Mouse (Mus musculus): ENCODE results near the gene S100z.

S100z gene

GRCm38 (mm10) chr13:95478671-95479413 is at the start of gene S100z:
Gene S100z (minus strand): TSS chr13:95478721.
- DNase-seq (ENCODE audit: low read depth, low spot score), result no peak

- DNase-seq (ENCODE audit: low read depth, low spot score), result no peak
These were observed 46.4 kb upstream of the S100z start, which contains the start of gene F2rl1 for GRCm38 (mm10) chr13:95524674-95525491. Gene F2rl1 (minus strand): TSS chr13:95525227.

- DNase-seq (ENCODE audit: low read depth, low spot score), result no peak
These were observed 45.8 kb upstream of the S100z start for GRCm38 (mm10) chr13:95524424-95524673.

- DNase-seq (ENCODE audit: low read depth, low spot score), result no peak
These were observed 45.3 kb upstream of the S100z start for GRCm38 (mm10) chr13:95523659-95524423.

GRCm38 (mm10) chr13:95522176-95522575 is 43.7 kb upstream of the S100z start:
- DNase-seq (ENCODE audit: low read depth, low spot score), result no peak

GRCm38 (mm10) chr13:95521029-95521428 is 42.5 kb upstream of the S100z start:
- DNase-seq (ENCODE audit: low read depth, low spot score), result no peak

GRCm38 (mm10) chr13:95514756-95515155 is 36.2 kb upstream of the S100z start:
- DNase-seq (ENCODE audit: low read depth, low spot score), result no peak

GRCm38 (mm10) chr13:95510054-95510453 is 31.5 kb upstream of the S100z start:
- no peak for DNase-seq (ENCODE audit: low read depth, low spot score)

GRCm38 (mm10) chr13:95503279-95503917 is 24.9 kb upstream of the S100z start:
- DNase-seq (ENCODE audit: low read depth, low spot score), result no peak

GRCm38 (mm10) chr13:95496601-95497000 is 18.1 kb upstream of the S100z start:
- DNase-seq (ENCODE audit: low read depth, low spot score), result no peak

GRCm38 (mm10) chr13:95494812-95495211 is 16.3 kb upstream of the S100z start:
- DNase-seq (ENCODE audit: low read depth, low spot score), result no peak

- no peak for DNase-seq (ENCODE audit: low read depth, low spot score)
These were observed 14.8 kb upstream of the S100z start for GRCm38 (mm10) chr13:95493296-95493695.

GRCm38 (mm10) chr13:95491327-95491726 is 12.8 kb upstream of the S100z start:
- no peak for DNase-seq (ENCODE audit: low read depth, low spot score)

- no peak for DNase-seq (ENCODE audit: low read depth, low spot score)
These were observed 6.1 kb upstream of the S100z start for GRCm38 (mm10) chr13:95484664-95485063.

GRCm38 (mm10) chr13:95481428-95481827 is 2.9 kb upstream of the S100z start:
- peak; percentile 40 for DNase-seq (ENCODE audit: low read depth, low spot score)

GRCm38 (mm10) chr13:95477173-95477572 is 1.3 kb downstream of the S100z start:
- DNase-seq (ENCODE audit: low read depth, low spot score), result no peak

- no peak for DNase-seq (ENCODE audit: low read depth, low spot score)
These were observed 3.4 kb downstream of the S100z start for GRCm38 (mm10) chr13:95475124-95475523.

GRCm38 (mm10) chr13:95474294-95474693 is 4.2 kb downstream of the S100z start:
- no peak for DNase-seq (ENCODE audit: low read depth, low spot score)

- DNase-seq (ENCODE audit: low read depth, low spot score), result no peak
These were observed 7.6 kb downstream of the S100z start for GRCm38 (mm10) chr13:95470970-95471369.

- DNase-seq (ENCODE audit: low read depth, low spot score), result no peak
These were observed 27.0 kb downstream of the S100z start for GRCm38 (mm10) chr13:95451529-95451928.

GRCm38 (mm10) chr13:95450636-95451210 is 27.8 kb downstream of the S100z start:
- no peak for DNase-seq (ENCODE audit: low read depth, low spot score)

Data from brain, embryonic 18.5 days (tissue).